Mouse (Mus musculus): Measurements from ENCODE around the gene March6. TPM values are rescaled to one million over a fixed set of nuclear protein-coding genes. Genes with fewer than 3 reads are reported as not detected.

March6 gene
- polyA plus RNA-seq, 1 experiment from 2014 or later, result 41.3 TPM

- ATAC-seq (ENCODE audit: insufficient number of reproducible peaks, low FRiP score), result no peak
- Histone ChIP-seq H3K4me1 (replicated peaks) (0 out of 2 replicates have a peak, but pooled peaks cover 3% of the 10 kb centered on the region), H3K36me3 (peaks cover 47% of the 10 kb centered on the region), H3K9me3 (replicated peaks) (no peaks in the 10 kb centered on the region), H3K9ac (no peak overlapping the region), H3K4me2 (no peak overlapping the region), H3K4me3 (no peak overlapping the region), H3K27me3 (replicated peaks) (no peaks in the 10 kb centered on the region), H3K27ac (ENCODE audit: poor library complexity, severe bottlenecking) (no peak overlapping the region)
- 94% methylated on average over 4 of the region's 4 CpGs for WGBS
These were observed 59.3 kb downstream of the March6 start for GRCm38 (mm10) chr15:31471529-31471928.

DNA sequence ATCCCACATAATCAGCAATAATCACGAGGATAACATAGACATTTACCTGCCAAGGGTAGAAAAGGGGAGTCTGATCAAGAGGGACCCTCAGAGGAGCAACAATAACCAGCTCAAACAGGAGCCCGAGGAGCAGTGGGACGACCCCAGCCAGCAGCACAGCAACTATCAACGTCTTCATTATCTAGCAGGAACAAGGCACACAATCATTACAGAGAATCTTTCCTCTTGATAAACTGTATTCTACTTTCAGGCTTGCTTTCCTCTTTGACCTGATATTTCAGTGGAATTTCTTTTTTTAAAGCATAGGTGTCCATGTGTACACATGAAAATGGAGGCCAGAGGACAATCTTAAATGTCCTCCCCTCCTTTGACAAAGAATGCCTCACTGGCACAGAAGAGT, 61.4 kb downstream of the March6 start:
- no peak for ATAC-seq (ENCODE audit: insufficient number of reproducible peaks, low FRiP score)
- 71% methylated on average over 4 of the region's 4 CpGs for WGBS
- H3K4me1 ChIP-seq (replicated peaks), result no peaks in the 10 kb centered on the region
- no peak overlapping the region for H3K4me2 ChIP-seq
- no peak overlapping the region for H3K9ac ChIP-seq
- no peak overlapping the region for H3K27ac ChIP-seq (ENCODE audit: poor library complexity, severe bottlenecking)
- no peak overlapping the region for H3K4me3 ChIP-seq
- H3K9me3 ChIP-seq (replicated peaks), result no peaks in the 10 kb centered on the region
- no peaks in the 10 kb centered on the region for H3K27me3 ChIP-seq (replicated peaks)
- H3K36me3 ChIP-seq, result peaks cover 53% of the 10 kb centered on the region

DNA sequence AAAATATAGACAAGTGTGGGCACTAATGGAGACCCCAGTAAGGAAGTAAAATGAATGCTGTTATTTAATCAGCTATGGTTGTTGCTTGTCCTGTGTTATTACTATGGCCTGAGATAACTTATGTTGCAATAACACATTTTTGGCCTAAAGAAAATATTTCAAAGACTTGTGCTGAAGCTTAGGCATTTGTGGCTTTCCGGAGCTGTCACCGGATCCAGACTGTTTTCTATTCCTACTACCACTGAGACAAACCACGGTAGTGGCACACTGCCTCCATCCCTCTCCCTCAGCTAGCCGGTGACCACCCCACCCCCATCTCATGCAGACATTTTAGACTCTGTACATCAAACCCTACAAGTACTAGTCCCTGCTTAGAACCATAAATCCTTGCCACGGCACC, 62.0 kb downstream of the March6 start:
- H3K4me3 ChIP-seq, result no peak overlapping the region
- peaks cover 55% of the 10 kb centered on the region for H3K36me3 ChIP-seq
- H3K27ac ChIP-seq (ENCODE audit: poor library complexity, severe bottlenecking), result no peak overlapping the region
- H3K27me3 ChIP-seq (replicated peaks), result no peaks in the 10 kb centered on the region
- 93% methylated on average over 5 of the region's 5 CpGs for WGBS
- H3K4me1 ChIP-seq (replicated peaks), result no peaks in the 10 kb centered on the region
- H3K9ac ChIP-seq, result no peak overlapping the region
- no peak overlapping the region for H3K4me2 ChIP-seq
- no peak for ATAC-seq (ENCODE audit: insufficient number of reproducible peaks, low FRiP score)
- no peaks in the 10 kb centered on the region for H3K9me3 ChIP-seq (replicated peaks)

- Histone ChIP-seq H3K27me3 (replicated peaks) (no peaks in the 10 kb centered on the region), H3K36me3 (peaks cover 71% of the 10 kb centered on the region), H3K4me3 (no peak overlapping the region), H3K4me1 (replicated peaks) (no peaks in the 10 kb centered on the region), H3K4me2 (no peak overlapping the region), H3K27ac (ENCODE audit: poor library complexity, severe bottlenecking) (no peak overlapping the region), H3K9ac (no peak overlapping the region), H3K9me3 (replicated peaks) (no peaks in the 10 kb centered on the region)
- no peak for ATAC-seq (ENCODE audit: insufficient number of reproducible peaks, low FRiP score)
- WGBS, result 91% methylated on average over 1 of the region's 1 CpGs
These were observed 64.1 kb downstream of the March6 start for GRCm38 (mm10) chr15:31466749-31467148.

- WGBS, result 86% methylated on average over 5 of the region's 5 CpGs
- no peaks in the 10 kb centered on the region for H3K4me1 ChIP-seq (replicated peaks)
These were observed 64.6 kb downstream of the March6 start for GRCm38 (mm10) chr15:31466295-31466694.

GRCm38 (mm10) chr15:31465806-31466205, 65.0 kb downstream of the March6 start:
- Histone ChIP-seq H3K9me3 (replicated peaks) (no peaks in the 10 kb centered on the region), H3K27ac (ENCODE audit: poor library complexity, severe bottlenecking) (no peak overlapping the region), H3K27me3 (replicated peaks) (no peaks in the 10 kb centered on the region), H3K4me2 (no peak overlapping the region), H3K4me3 (no peak overlapping the region), H3K36me3 (peaks cover 75% of the 10 kb centered on the region), H3K9ac (no peak overlapping the region), H3K4me1 (replicated peaks) (no peaks in the 10 kb centered on the region)
- ATAC-seq (ENCODE audit: insufficient number of reproducible peaks, low FRiP score), result no peak
- WGBS, result 93% methylated on average over 2 of the region's 2 CpGs

More at GRCm38 (mm10) chr15:31466295-31466694, 64.6 kb downstream of the March6 start:
- H3K4me2 ChIP-seq, result no peak overlapping the region
- H3K27me3 ChIP-seq (replicated peaks), result no peaks in the 10 kb centered on the region
- H3K27ac ChIP-seq (ENCODE audit: poor library complexity, severe bottlenecking), result no peak overlapping the region
- no peaks in the 10 kb centered on the region for H3K9me3 ChIP-seq (replicated peaks)
- peaks cover 72% of the 10 kb centered on the region for H3K36me3 ChIP-seq
- H3K4me3 ChIP-seq, result no peak overlapping the region
- no peak overlapping the region for H3K9ac ChIP-seq
- no peak for ATAC-seq (ENCODE audit: insufficient number of reproducible peaks, low FRiP score)

GRCm38 (mm10) chr15:31460571-31460970, 70.3 kb downstream of the March6 start:
- 85% methylated on average over 2 of the region's 2 CpGs for WGBS
- Histone ChIP-seq H3K4me2 (no peak overlapping the region), H3K4me3 (no peak overlapping the region), H3K36me3 (peaks cover 81% of the 10 kb centered on the region), H3K9ac (no peak overlapping the region), H3K4me1 (replicated peaks) (no peaks in the 10 kb centered on the region), H3K27ac (ENCODE audit: poor library complexity, severe bottlenecking) (no peak overlapping the region), H3K27me3 (replicated peaks) (no peaks in the 10 kb centered on the region), H3K9me3 (replicated peaks) (no peaks in the 10 kb centered on the region)
- ATAC-seq (ENCODE audit: insufficient number of reproducible peaks, low FRiP score), result no peak

DNA sequence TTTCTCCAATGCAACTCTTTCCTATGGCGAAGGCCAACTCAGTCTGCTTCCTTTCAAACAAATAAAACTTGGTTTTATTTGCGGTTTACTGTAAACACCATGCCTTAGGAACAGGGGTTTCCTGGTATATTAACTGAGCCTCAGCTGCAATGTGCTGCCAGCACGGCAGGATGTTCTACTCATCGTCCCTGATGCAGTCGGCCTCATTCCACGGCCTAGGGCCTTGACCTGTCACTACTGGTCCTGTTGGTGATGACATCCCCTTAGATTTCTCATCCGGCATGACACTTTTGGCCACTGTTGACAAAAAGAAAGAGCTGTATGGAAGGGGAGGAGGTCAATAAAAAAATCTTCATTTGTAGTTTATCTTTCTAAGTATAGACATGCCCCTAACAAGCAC, 72.8 kb downstream of the March6 start:
- 93% methylated on average over 7 of the region's 7 CpGs for WGBS
- no peaks in the 10 kb centered on the region for H3K9me3 ChIP-seq (replicated peaks)
- 0 out of 2 replicates have a peak, but pooled peaks cover 7% of the 10 kb centered on the region for H3K4me1 ChIP-seq (replicated peaks)
- H3K27ac ChIP-seq (ENCODE audit: poor library complexity, severe bottlenecking), result no peak overlapping the region
- no peaks in the 10 kb centered on the region for H3K27me3 ChIP-seq (replicated peaks)
- no peak overlapping the region for H3K9ac ChIP-seq
- no peak overlapping the region for H3K4me3 ChIP-seq
- no peak for ATAC-seq (ENCODE audit: insufficient number of reproducible peaks, low FRiP score)
- no peak overlapping the region for H3K4me2 ChIP-seq
- H3K36me3 ChIP-seq, result peaks cover 59% of the 10 kb centered on the region

DNA sequence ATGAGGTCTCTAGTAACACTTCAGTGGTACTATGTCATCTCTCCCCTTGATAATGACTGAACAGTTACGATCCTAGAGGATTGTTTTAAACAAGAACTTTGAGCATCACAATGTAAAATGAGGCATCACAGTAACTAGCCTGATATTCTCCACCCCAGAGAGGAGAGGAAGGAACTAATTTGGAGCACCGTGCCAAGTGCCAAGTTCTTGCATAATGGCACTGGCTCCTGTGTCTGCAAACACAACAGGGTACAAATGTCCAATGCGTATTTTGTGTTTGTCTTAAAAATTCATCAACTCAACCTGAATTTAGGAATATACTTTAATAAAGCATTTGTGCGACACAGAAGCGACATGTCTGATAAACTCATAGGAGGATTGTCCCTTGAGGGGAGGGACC, 74.5 kb downstream of the March6 start:
- WGBS, result 88% methylated on average over 5 of the region's 5 CpGs
- H3K27me3 ChIP-seq (replicated peaks), result no peaks in the 10 kb centered on the region
- H3K9ac ChIP-seq, result no peak overlapping the region
- no peak overlapping the region for H3K4me3 ChIP-seq
- peaks cover 42% of the 10 kb centered on the region for H3K36me3 ChIP-seq
- no peaks in the 10 kb centered on the region for H3K9me3 ChIP-seq (replicated peaks)
- no peak overlapping the region for H3K27ac ChIP-seq (ENCODE audit: poor library complexity, severe bottlenecking)
- H3K4me2 ChIP-seq, result no peak overlapping the region
- peaks cover 12% of the 10 kb centered on the region for H3K4me1 ChIP-seq (replicated peaks)
- ATAC-seq (ENCODE audit: insufficient number of reproducible peaks, low FRiP score), result no peak

DNA sequence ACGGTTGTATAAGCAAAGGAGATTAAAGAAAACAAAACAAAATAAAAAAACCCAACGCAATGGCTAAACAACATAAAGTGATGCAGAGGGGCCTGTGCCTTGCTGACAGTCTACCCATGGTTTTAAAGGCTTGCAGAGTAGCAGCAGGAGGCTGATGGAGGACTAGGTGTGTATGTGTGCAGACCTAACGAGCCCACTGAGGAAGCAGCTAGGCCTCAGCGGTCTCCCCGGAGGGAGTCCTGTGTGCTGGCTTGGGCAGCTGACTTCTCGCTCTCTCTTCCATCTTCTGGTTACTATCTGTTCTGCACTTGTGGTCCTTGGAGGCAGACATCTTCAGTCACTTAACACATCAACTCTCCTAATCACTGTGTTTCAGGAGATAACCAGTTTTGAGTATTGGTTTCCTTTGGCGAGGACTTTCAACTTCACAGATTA, 76.0 kb downstream of the March6 start:
- no peaks in the 10 kb centered on the region for H3K9me3 ChIP-seq (replicated peaks)
- H3K27ac ChIP-seq (ENCODE audit: poor library complexity, severe bottlenecking), result peak overlapping the region; percentile 29; the same call in 1 of the 2 replicates
- peaks cover 27% of the 10 kb centered on the region for H3K36me3 ChIP-seq
- H3K4me1 ChIP-seq (replicated peaks), result peaks cover 12% of the 10 kb centered on the region
- no peaks in the 10 kb centered on the region for H3K27me3 ChIP-seq (replicated peaks)
- H3K4me3 ChIP-seq, result no peak overlapping the region
- H3K9ac ChIP-seq, result no peak overlapping the region
- 52% methylated on average over 7 of the region's 7 CpGs for WGBS
- no peak for ATAC-seq (ENCODE audit: insufficient number of reproducible peaks, low FRiP score)
- H3K4me2 ChIP-seq, result no peak overlapping the region

DNA sequence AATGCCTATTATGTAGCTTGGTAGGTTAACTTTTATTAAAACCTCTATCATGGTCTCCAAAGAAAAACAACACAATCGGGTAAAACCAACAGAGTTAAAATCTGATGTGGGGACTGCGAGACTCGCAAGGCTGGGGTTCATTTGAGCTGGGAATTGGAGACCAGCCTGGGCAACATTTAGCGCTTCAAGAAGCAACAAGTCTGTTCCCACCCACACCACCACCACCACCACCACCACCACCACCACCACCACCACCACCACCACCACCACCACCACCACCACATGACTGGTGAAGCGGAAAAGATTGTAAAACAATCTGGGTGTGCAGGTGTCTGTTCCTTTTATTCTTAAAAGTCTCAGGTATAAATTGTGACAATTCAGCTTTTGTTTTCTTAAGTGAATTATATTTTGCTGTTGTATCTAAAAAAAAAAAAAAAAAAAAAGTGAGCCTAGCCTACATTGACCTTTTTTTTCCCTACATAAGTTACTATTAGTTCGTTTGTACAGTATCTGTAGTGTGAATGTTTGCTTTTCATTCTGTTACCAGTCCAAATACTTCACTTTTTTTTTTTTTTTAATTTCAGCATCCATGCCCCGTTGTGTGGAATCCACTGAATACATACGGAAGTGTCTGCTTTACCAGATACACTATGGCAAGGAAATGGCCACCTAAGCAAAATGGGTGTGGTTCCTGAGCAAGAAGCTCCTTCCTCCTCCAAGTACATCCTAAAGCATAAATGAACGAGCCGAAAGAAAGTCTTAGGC, 76.6 kb downstream of the March6 start:
- ATAC-seq (ENCODE audit: insufficient number of reproducible peaks, low FRiP score), result no peak
- WGBS, result 52% methylated on average over 10 of the region's 10 CpGs
- Histone ChIP-seq H3K4me1 (replicated peaks) (peaks cover 12% of the 10 kb centered on the region), H3K27me3 (replicated peaks) (no peaks in the 10 kb centered on the region), H3K4me3 (peak overlapping the region; percentile 67), H3K9ac (no peak overlapping the region), H3K4me2 (peak overlapping the region; percentile 72), H3K27ac (ENCODE audit: poor library complexity, severe bottlenecking) (peak overlapping the region; percentile 65; the same call in 1 of the 2 replicates), H3K36me3 (peaks cover 21% of the 10 kb centered on the region), H3K9me3 (replicated peaks) (no peaks in the 10 kb centered on the region)
